ENCODE assay signal across 8 mouse cellular contexts in genomic region chr6:48086471-48086878, GRCm38 (mm10). TPM values are rescaled to one million over a fixed set of nuclear protein-coding genes. Genes with fewer than 3 reads are reported as not detected.
A peak's percentile ranks its signal among the peaks of the same experiment; 100 is the strongest.
DNase-seq lines count a peak whose midpoint lies in the region; ATAC-seq and TF ChIP-seq lines count a peak whose summit lies in the region.

Gene Zfp746, minus strand, starts transcription at chr6:48086593.

- peak; percentile 54 for ATAC-seq in G1E (ENCODE audit: extremely low read depth, insufficient number of reproducible peaks, low FRiP score, poor library complexity, severe bottlenecking)
- peak; percentile 93 for ATAC-seq in forebrain, postnatal 0 days
- ATAC-seq in lung, embryonic 15.5 days (ENCODE audit: borderline replicate concordance, extremely low read depth, low FRiP score, low TSS enrichment) = peak; percentile 92

- H3K4me3 ChIP-seq in G1E (ENCODE audit: low read depth, low read length) = peak within 1 kb of the TSS; percentile 81
- H3K4me3 ChIP-seq in forebrain, postnatal 0 days (ENCODE audit: low read depth, low read length) = peak within 1 kb of the TSS; percentile 83
- H3K4me3 ChIP-seq in lung, embryonic 15.5 days = peak within 1 kb of the TSS; percentile 93

- H3K4me2 ChIP-seq in forebrain, postnatal 0 days (ENCODE audit: low read depth) = peak within 1 kb of the TSS; percentile 73
- peak within 1 kb of the TSS; percentile 68 for H3K4me2 ChIP-seq in lung, embryonic 15.5 days

- H3K4me1 ChIP-seq in G1E (ENCODE audit: insufficient read depth, low read depth, low read length) = peaks cover 41% of the 10 kb centered on the region
- peaks cover 7% of the 10 kb centered on the region for H3K4me1 ChIP-seq in forebrain, postnatal 0 days (ENCODE audit: insufficient read depth)
- peaks cover 15% of the 10 kb centered on the region for H3K4me1 ChIP-seq in lung, embryonic 15.5 days

- under 1% methylated on average over 44 of the region's 53 CpGs for WGBS in forebrain, postnatal 0 days
- under 1% methylated on average over 49 of the region's 53 CpGs for WGBS in lung, embryonic 15.5 days

- peak within 1 kb of the TSS; percentile 89 for H3K27ac ChIP-seq in forebrain, postnatal 0 days (ENCODE audit: low read depth, low read length)
- peak within 1 kb of the TSS; percentile 93 for H3K27ac ChIP-seq in lung, embryonic 15.5 days

- peak within 1 kb of the TSS; percentile 82 for H3K9ac ChIP-seq in forebrain, postnatal 0 days
- H3K9ac ChIP-seq in lung, embryonic 15.5 days = peak within 1 kb of the TSS; percentile 95

- no peaks in the 10 kb centered on the region for H3K27me3 ChIP-seq in G1E (ENCODE audit: insufficient read depth, low read length)
- no peaks in the 10 kb centered on the region for H3K27me3 ChIP-seq in forebrain, postnatal 0 days (ENCODE audit: insufficient read depth, low read length)
- no peaks in the 10 kb centered on the region for H3K27me3 ChIP-seq in lung, embryonic 15.5 days

- peak; percentile 48; the same call in 1 of the 2 replicates for TF ChIP-seq CTCF in G1E (IDR thresholded peaks at IDR 0.05; ENCODE audit: low read depth, low read length)
- TF ChIP-seq CTCF in forebrain, postnatal 0 days (IDR thresholded peaks at IDR 0.05; ENCODE audit: low read depth) = peak; percentile 73

- no peaks in the 10 kb centered on the region for H3K9me3 ChIP-seq in G1E (replicated peaks)
- no peaks in the 10 kb centered on the region for H3K9me3 ChIP-seq in forebrain, postnatal 0 days (ENCODE audit: low read length)
- no peaks in the 10 kb centered on the region for H3K9me3 ChIP-seq in lung, embryonic 15.5 days

- peaks cover 39% of the 10 kb centered on the region for H3K36me3 ChIP-seq in G1E (replicated peaks)
- H3K36me3 ChIP-seq in forebrain, postnatal 0 days (ENCODE audit: insufficient read depth) = peaks cover 21% of the 10 kb centered on the region
- H3K36me3 ChIP-seq in lung, embryonic 15.5 days = peaks cover 28% of the 10 kb centered on the region

- DNase-seq in G1E (ENCODE audit: low spot score) = peak; percentile 95
- DNase-seq in cerebellum, adult 18-20 months = peak; percentile 92 to 99
- DNase-seq in forebrain, postnatal 0 days = peak; percentile 93
- DNase-seq in heart, postnatal 4 days = peak; percentile 95
- DNase-seq in layer of hippocampus, adult 8-10 months (ENCODE audit: low spot score in 2 of 2) = peak; percentile 66 to 88
- DNase-seq in ovary, adult 18-20 months (ENCODE audit: low spot score) = peak; percentile 82
- DNase-seq in thymus, postnatal 0 days (ENCODE audit: low spot score) = peak; percentile 92

RNA-seq across cellular contexts. Expression of gene Zfp746, which starts in this region (rescaled TPM):
- 34.2 and 36.3 TPM in 2 replicates for total RNA-seq in G1E (2014; fragmentation: Nextera tagmentation)
- 14.8 and 16.9 TPM in 2 replicates for total RNA-seq in G1E (2017)
- 13.2 and 16.2 TPM in 2 replicates for polyA plus RNA-seq in G1E (2012)
- total RNA-seq in forebrain, postnatal 0 days (2014; rRNA removed) = 40.6 and 51.6 TPM in 2 replicates
- polyA plus RNA-seq in forebrain, postnatal 0 days (2015; fragmentation: Nextera tagmentation; extraction: Ambion mirVana) = 13.2 and 15.5 TPM in 2 replicates
- total RNA-seq in heart, postnatal 4 days (2021) = 10 to 100 TPM; 19.2 to 21.1 TPM
- total RNA-seq in layer of hippocampus, adult 8-10 months (2022) = 10 to 100 TPM; 33.9 to 40.6 (median 35.1) TPM
- 22.2 and 22.3 TPM in 2 replicates for polyA plus RNA-seq in lung, embryonic 15.5 days (2015; fragmentation: Nextera tagmentation; extraction: Ambion mirVana)
- polyA plus RNA-seq in thymus, postnatal 0 days (2015; fragmentation: Nextera tagmentation; extraction: Ambion mirVana) = 17.3 and 21.3 TPM in 2 replicates

Comparison
In these comparisons a context has a peak if more than half of its experiments do, and no peak if none do; other contexts are left out.
1. Peak in every context shown above with its lines: DNase-seq, ATAC-seq, H3K4me3 ChIP-seq and H3K27ac ChIP-seq.